Mouse (Mus musculus): Measurements from ENCODE around the gene Gm13698. TPM values are rescaled to one million over a fixed set of nuclear protein-coding genes. Genes with fewer than 3 reads are reported as not detected.
"Not testable (repeated sequence)": the region's sequence is repeated elsewhere in the genome, so short reads cannot be mapped to it uniquely, and the experiment has no call there.

Gene Gm13698
- polyA plus RNA-seq (2015; fragmentation: Nextera tagmentation; extraction: Ambion mirVana) = not detected in 2 replicates

- not testable (repeated sequence) for H3K36me3 ChIP-seq (ENCODE audit: control insufficient read depth, insufficient read depth); H3K27ac ChIP-seq (ENCODE audit: low read length); ATAC-seq (ENCODE audit: low read depth); H3K4me3 ChIP-seq (ENCODE audit: low read depth, low read length); H3K9me3 ChIP-seq (replicated peaks; ENCODE audit: control insufficient read depth, low read length); H3K4me2 ChIP-seq (ENCODE audit: low read depth, low read length); H3K4me1 ChIP-seq (ENCODE audit: control insufficient read depth, low read depth, low read length); H3K27me3 ChIP-seq (ENCODE audit: control insufficient read depth, insufficient read depth, low read depth, low read length); H3K9ac ChIP-seq (ENCODE audit: low read depth, low read length)
- WGBS (ENCODE audit: insufficient replicate concordance) = no CpG with 5 or more reads among the region's 6 CpGs
Observed at GRCm38 (mm10) chr2:83955393-83955792, at the start of gene Gm13698. Gene Gm13698, plus strand, starts transcription at chr2:83955693.

GRCm38 (mm10) chr2:83929478-83930088 lies 25.9 kb upstream of the Gm13698 start:
- Histone ChIP-seq H3K27me3 (ENCODE audit: control insufficient read depth, insufficient read depth, low read depth, low read length) (no peaks in the 10 kb centered on the region), H3K9me3 (replicated peaks; ENCODE audit: control insufficient read depth, low read length) (no peaks in the 10 kb centered on the region), H3K4me3 (ENCODE audit: low read depth, low read length) (no peak overlapping the region), H3K4me2 (ENCODE audit: low read depth, low read length) (no peak overlapping the region), H3K9ac (ENCODE audit: low read depth, low read length) (no peak overlapping the region), H3K36me3 (ENCODE audit: control insufficient read depth, insufficient read depth) (no peaks in the 10 kb centered on the region), H3K27ac (ENCODE audit: low read length) (no peak overlapping the region), H3K4me1 (ENCODE audit: control insufficient read depth, low read depth, low read length) (no peaks in the 10 kb centered on the region)
- WGBS (ENCODE audit: insufficient replicate concordance) = 10% methylated on average over 2 of the region's 2 CpGs
- no peak for ATAC-seq (ENCODE audit: low read depth)

- no peaks in the 10 kb centered on the region for H3K36me3 ChIP-seq (ENCODE audit: control insufficient read depth, insufficient read depth)
- WGBS (ENCODE audit: insufficient replicate concordance) = 1% methylated on average over 20 of the region's 20 CpGs
- H3K9ac ChIP-seq (ENCODE audit: low read depth, low read length) = no peak within 1 kb of the TSS
- no peaks in the 10 kb centered on the region for H3K4me1 ChIP-seq (ENCODE audit: control insufficient read depth, low read depth, low read length)
- no peak within 1 kb of the TSS for H3K4me3 ChIP-seq (ENCODE audit: low read depth, low read length)
- H3K27ac ChIP-seq (ENCODE audit: low read length) = no peak within 1 kb of the TSS
- no peak for ATAC-seq (ENCODE audit: low read depth)
- H3K27me3 ChIP-seq (ENCODE audit: control insufficient read depth, insufficient read depth, low read depth, low read length) = no peaks in the 10 kb centered on the region
- 0 out of 2 replicates have a peak within 1 kb of the TSS, but pooled peaks have one; percentile 30 for H3K4me2 ChIP-seq (ENCODE audit: low read depth, low read length)
- H3K9me3 ChIP-seq (replicated peaks; ENCODE audit: control insufficient read depth, low read length) = no peaks in the 10 kb centered on the region
Observed at GRCm38 (mm10) chr2:83940931-83941361, 14.5 kb upstream of the Gm13698 start, which contains the start of gene Zswim2. Gene Zswim2, minus strand, starts transcription at chr2:83941228.

GRCm38 (mm10) chr2:83941378-83941777 lies 14.1 kb upstream of the Gm13698 start:
- Histone ChIP-seq H3K4me2 (ENCODE audit: low read depth, low read length) (no peak overlapping the region), H3K4me3 (ENCODE audit: low read depth, low read length) (no peak overlapping the region), H3K36me3 (ENCODE audit: control insufficient read depth, insufficient read depth) (no peaks in the 10 kb centered on the region), H3K9ac (ENCODE audit: low read depth, low read length) (no peak overlapping the region), H3K9me3 (replicated peaks; ENCODE audit: control insufficient read depth, low read length) (no peaks in the 10 kb centered on the region), H3K4me1 (ENCODE audit: control insufficient read depth, low read depth, low read length) (no peaks in the 10 kb centered on the region), H3K27ac (ENCODE audit: low read length) (no peak overlapping the region), H3K27me3 (ENCODE audit: control insufficient read depth, insufficient read depth, low read depth, low read length) (no peaks in the 10 kb centered on the region)
- WGBS (ENCODE audit: insufficient replicate concordance) = 17% methylated on average over 3 of the region's 3 CpGs
- ATAC-seq (ENCODE audit: low read depth) = no peak

- H3K9me3 ChIP-seq (replicated peaks; ENCODE audit: control insufficient read depth, low read length) = no peaks in the 10 kb centered on the region
- 14% methylated on average over 4 of the region's 4 CpGs for WGBS (ENCODE audit: insufficient replicate concordance)
- H3K4me2 ChIP-seq (ENCODE audit: low read depth, low read length) = no peak overlapping the region
- H3K4me1 ChIP-seq (ENCODE audit: control insufficient read depth, low read depth, low read length) = no peaks in the 10 kb centered on the region
- no peak overlapping the region for H3K27ac ChIP-seq (ENCODE audit: low read length)
- H3K36me3 ChIP-seq (ENCODE audit: control insufficient read depth, insufficient read depth) = no peaks in the 10 kb centered on the region
- no peak for ATAC-seq (ENCODE audit: low read depth)
- H3K27me3 ChIP-seq (ENCODE audit: control insufficient read depth, insufficient read depth, low read depth, low read length) = no peaks in the 10 kb centered on the region
- no peak overlapping the region for H3K4me3 ChIP-seq (ENCODE audit: low read depth, low read length)
- H3K9ac ChIP-seq (ENCODE audit: low read depth, low read length) = no peak overlapping the region
Observed at GRCm38 (mm10) chr2:83941792-83942191, 13.7 kb upstream of the Gm13698 start.

GRCm38 (mm10) chr2:83961203-83961602 lies 5.7 kb downstream of the Gm13698 start, which contains the start of gene Gm13693:
Gene Gm13693, plus strand, starts transcription at chr2:83961503.
- not testable (repeated sequence) for H3K36me3 ChIP-seq (ENCODE audit: control insufficient read depth, insufficient read depth); H3K4me3 ChIP-seq (ENCODE audit: low read depth, low read length); ATAC-seq (ENCODE audit: low read depth); H3K4me1 ChIP-seq (ENCODE audit: control insufficient read depth, low read depth, low read length); H3K9me3 ChIP-seq (replicated peaks; ENCODE audit: control insufficient read depth, low read length); H3K9ac ChIP-seq (ENCODE audit: low read depth, low read length); H3K27me3 ChIP-seq (ENCODE audit: control insufficient read depth, insufficient read depth, low read depth, low read length); H3K27ac ChIP-seq (ENCODE audit: low read length); H3K4me2 ChIP-seq (ENCODE audit: low read depth, low read length)
- no CpG with 5 or more reads among the region's 6 CpGs for WGBS (ENCODE audit: insufficient replicate concordance)

- not testable (repeated sequence) for H3K9ac ChIP-seq (ENCODE audit: low read depth, low read length)
Observed at GRCm38 (mm10) chr2:83967013-83967412, 11.5 kb downstream of the Gm13698 start, which contains the start of gene Gm13695. Gene Gm13695, plus strand, starts transcription at chr2:83967313.

GRCm38 (mm10) chr2:83972823-83973222 lies 17.3 kb downstream of the Gm13698 start, which contains the start of gene Gm13696:
Gene Gm13696, plus strand, starts transcription at chr2:83973123.
- not testable (repeated sequence) for H3K9ac ChIP-seq (ENCODE audit: low read depth, low read length); H3K36me3 ChIP-seq (ENCODE audit: control insufficient read depth, insufficient read depth); ATAC-seq (ENCODE audit: low read depth); H3K9me3 ChIP-seq (replicated peaks; ENCODE audit: control insufficient read depth, low read length); H3K4me2 ChIP-seq (ENCODE audit: low read depth, low read length); H3K27me3 ChIP-seq (ENCODE audit: control insufficient read depth, insufficient read depth, low read depth, low read length); H3K4me1 ChIP-seq (ENCODE audit: control insufficient read depth, low read depth, low read length); H3K27ac ChIP-seq (ENCODE audit: low read length); H3K4me3 ChIP-seq (ENCODE audit: low read depth, low read length)
- no CpG with 5 or more reads among the region's 6 CpGs for WGBS (ENCODE audit: insufficient replicate concordance)

More at GRCm38 (mm10) chr2:83967013-83967412, 11.5 kb downstream of the Gm13698 start, which contains the start of gene Gm13695:
- not testable (repeated sequence) for H3K27ac ChIP-seq (ENCODE audit: low read length); H3K4me3 ChIP-seq (ENCODE audit: low read depth, low read length); H3K4me1 ChIP-seq (ENCODE audit: control insufficient read depth, low read depth, low read length); H3K9me3 ChIP-seq (replicated peaks; ENCODE audit: control insufficient read depth, low read length); ATAC-seq (ENCODE audit: low read depth); H3K36me3 ChIP-seq (ENCODE audit: control insufficient read depth, insufficient read depth); H3K27me3 ChIP-seq (ENCODE audit: control insufficient read depth, insufficient read depth, low read depth, low read length); H3K4me2 ChIP-seq (ENCODE audit: low read depth, low read length)
- no CpG with 5 or more reads among the region's 6 CpGs for WGBS (ENCODE audit: insufficient replicate concordance)

GRCm38 (mm10) chr2:83978633-83979032 lies 23.1 kb downstream of the Gm13698 start, which contains the start of gene Gm13694:
Gene Gm13694, plus strand, starts transcription at chr2:83978933.
- H3K4me1 ChIP-seq (ENCODE audit: control insufficient read depth, low read depth, low read length); H3K9ac ChIP-seq (ENCODE audit: low read depth, low read length); H3K9me3 ChIP-seq (replicated peaks; ENCODE audit: control insufficient read depth, low read length); H3K4me2 ChIP-seq (ENCODE audit: low read depth, low read length); ATAC-seq (ENCODE audit: low read depth); H3K36me3 ChIP-seq (ENCODE audit: control insufficient read depth, insufficient read depth); H3K4me3 ChIP-seq (ENCODE audit: low read depth, low read length); H3K27me3 ChIP-seq (ENCODE audit: control insufficient read depth, insufficient read depth, low read depth, low read length); H3K27ac ChIP-seq (ENCODE audit: low read length): not testable (repeated sequence)
- no CpG with 5 or more reads among the region's 6 CpGs for WGBS (ENCODE audit: insufficient replicate concordance)

All from liver, embryonic 16.5 days (tissue).